Mouse (Mus musculus) forebrain, postnatal 0 days (tissue): ENCODE data around the gene Ankfn1. TPM values are rescaled to one million over a fixed set of nuclear protein-coding genes. Genes with fewer than 3 reads are reported as not detected.
A peak's percentile ranks its signal among the peaks of the same experiment; 100 is the strongest.

ENCODE experiments used
- ATAC-seq: fragments of 200-750 bp; cut with Nextera tagmentation; 2 replicates; pipeline ENCODE4 v1.8.0; 2017; ENCODE audit warnings: mild to moderate bottlenecking, moderate library complexity
- DNase-seq: peaks from one replicate; pipeline ENCODE4 v3.0.0-alpha.2; 2015
- H3K27ac ChIP-seq: fragments of 300-500 bp; sonication (generic); 2 replicates; pipeline ENCODE4 v1.5.1; 2014; ENCODE audit warnings: low read depth, mild to moderate bottlenecking, antibody characterized with exemption, low read length, moderate library complexity, mixed read lengths
- H3K27me3 ChIP-seq: fragments of 300-500 bp; sonication (generic); 2 replicates; pipeline ENCODE4 v1.6.1; 2014; ENCODE audit warnings: mild to moderate bottlenecking, low read length, mixed read lengths; ENCODE audit not compliant: insufficient read depth
- H3K36me3 ChIP-seq: fragments of 300-500 bp; sonication (generic); 2 replicates; pipeline ENCODE4 v1.6.1; 2014; ENCODE audit warnings: mild to moderate bottlenecking, moderate library complexity; ENCODE audit not compliant: insufficient read depth
- H3K4me1 ChIP-seq: fragments of 300-500 bp; sonication (generic); 2 replicates; pipeline ENCODE4 v1.6.1; 2014; ENCODE audit warnings: antibody characterized with exemption; ENCODE audit not compliant: insufficient read depth
- H3K4me2 ChIP-seq: fragments of 300-500 bp; sonication (generic); 2 replicates; pipeline ENCODE4 v1.6.1; 2014; ENCODE audit warnings: low read depth, mild to moderate bottlenecking, moderate library complexity
- H3K4me3 ChIP-seq: fragments of 300-500 bp; sonication (generic); 2 replicates; pipeline ENCODE4 v1.5.1; 2014; ENCODE audit warnings: low read depth, low read length, mixed read lengths
- H3K9ac ChIP-seq: fragments of 300-500 bp; sonication (generic); 2 replicates; pipeline ENCODE4 v1.6.1; 2014; ENCODE audit warnings: mild to moderate bottlenecking
- H3K9me3 ChIP-seq: fragments of 300-500 bp; sonication (generic); 2 replicates; pipeline ENCODE4 v1.6.1; 2016; ENCODE audit warnings: low read length
- CTCF ChIP-seq: sonication (generic); IDR thresholded peaks from 2 replicates; pipeline ENCODE4 v1.5.1; 2016; ENCODE audit warnings: antibody characterized with exemption, control low read depth, low read depth
- WGBS: fragments of 180-500 bp; shearing (Covaris S2); extraction: QIAGEN DNeasy Blood & Tissue Kit; methylation state at CpG from one replicate; pipeline ENCODE4 v1.1.7; 2014; 5-methylcytosine and 5-hydroxymethylcytosine counted together
- polyA plus RNA-seq: library from polyadenylated mRNA; unstranded; fragments of >200 nt; fragmentation: Nextera tagmentation; extraction: Ambion mirVana; gene quantifications from 2 replicates; pipeline ENCODE4 v1.2.1, GENCODE M21; 2015
- total RNA-seq: library from RNA; depleted of rRNA; stranded (reverse); fragments of >200 nt; gene quantifications from 2 replicates; pipeline ENCODE4 v1.2.3, GENCODE M21; 2014

The Ankfn1 gene
- total and polyA plus RNA-seq, 2 experiments from 2014 or later, result 3.9 to 22.5 TPM

- H3K4me3 ChIP-seq, result no peak overlapping the region
- no peaks in the 10 kb centered on the region for H3K27me3 ChIP-seq
- TF ChIP-seq CTCF, result no peak
- no peak overlapping the region for H3K9ac ChIP-seq
- peak; percentile 97 for ATAC-seq
- 13% methylated on average over 8 of the region's 8 CpGs for WGBS
- no peaks in the 10 kb centered on the region for H3K9me3 ChIP-seq
- peak overlapping the region; percentile 23; the same call in 1 of the 2 replicates for H3K27ac ChIP-seq
- H3K4me2 ChIP-seq, result no peak overlapping the region
- no peaks in the 10 kb centered on the region for H3K36me3 ChIP-seq
- no peaks in the 10 kb centered on the region for H3K4me1 ChIP-seq
- peak; percentile 61 for DNase-seq
These were observed 395.4 kb downstream of the Ankfn1 start for GRCm38 (mm10) chr11:89381782-89382633.

GRCm38 (mm10) chr11:89370941-89371340 lies 406.5 kb downstream of the Ankfn1 start:
- no peaks in the 10 kb centered on the region for H3K36me3 ChIP-seq
- no peaks in the 10 kb centered on the region for H3K27me3 ChIP-seq
- H3K4me3 ChIP-seq, result no peak overlapping the region
- ATAC-seq (no peak), DNase-seq (no peak)
- H3K27ac ChIP-seq, result no peak overlapping the region
- TF ChIP-seq CTCF, result no peak
- H3K9me3 ChIP-seq, result no peaks in the 10 kb centered on the region
- H3K4me1 ChIP-seq, result no peaks in the 10 kb centered on the region
- H3K4me2 ChIP-seq, result no peak overlapping the region
- 81% methylated on average over 14 of the region's 14 CpGs for WGBS
- no peak overlapping the region for H3K9ac ChIP-seq

- Histone ChIP-seq H3K4me1 (no peaks in the 10 kb centered on the region), H3K27ac (no peak overlapping the region), H3K4me2 (no peak overlapping the region), H3K4me3 (no peak overlapping the region), H3K36me3 (no peaks in the 10 kb centered on the region), H3K9me3 (no peaks in the 10 kb centered on the region), H3K27me3 (no peaks in the 10 kb centered on the region), H3K9ac (no peak overlapping the region)
- TF ChIP-seq CTCF, result no peak
- WGBS, result 88% methylated on average over 7 of the region's 7 CpGs
- no peak for ATAC-seq
- no peak for DNase-seq
These were observed 407.1 kb downstream of the Ankfn1 start for GRCm38 (mm10) chr11:89370373-89370772.

- no peaks in the 10 kb centered on the region for H3K9me3 ChIP-seq
- H3K27ac ChIP-seq, result no peak overlapping the region
- no peaks in the 10 kb centered on the region for H3K27me3 ChIP-seq
- H3K9ac ChIP-seq, result no peak overlapping the region
- DNase-seq (no peak), ATAC-seq (no peak)
- no peak for TF ChIP-seq CTCF
- no peaks in the 10 kb centered on the region for H3K36me3 ChIP-seq
- H3K4me1 ChIP-seq, result no peaks in the 10 kb centered on the region
- H3K4me3 ChIP-seq, result no peak overlapping the region
- 86% methylated on average over 3 of the region's 3 CpGs for WGBS
- H3K4me2 ChIP-seq, result no peak overlapping the region
These were observed 413.5 kb downstream of the Ankfn1 start for GRCm38 (mm10) chr11:89363981-89364380.

GRCm38 (mm10) chr11:89360895-89361294 lies 416.6 kb downstream of the Ankfn1 start:
- no peak for TF ChIP-seq CTCF
- no peak overlapping the region for H3K4me2 ChIP-seq
- H3K36me3 ChIP-seq, result no peaks in the 10 kb centered on the region
- H3K27me3 ChIP-seq, result no peaks in the 10 kb centered on the region
- ATAC-seq (no peak), DNase-seq (no peak)
- H3K4me3 ChIP-seq, result no peak overlapping the region
- no peak overlapping the region for H3K9ac ChIP-seq
- H3K9me3 ChIP-seq, result no peaks in the 10 kb centered on the region
- no peak overlapping the region for H3K27ac ChIP-seq
- H3K4me1 ChIP-seq, result no peaks in the 10 kb centered on the region
- WGBS, result 93% methylated on average over 3 of the region's 3 CpGs

GRCm38 (mm10) chr11:89358546-89358945 lies 418.9 kb downstream of the Ankfn1 start:
- H3K27me3 ChIP-seq, result no peaks in the 10 kb centered on the region
- H3K4me2 ChIP-seq, result no peak overlapping the region
- no peak for TF ChIP-seq CTCF
- no peak for DNase-seq
- ATAC-seq, result no peak
- no peaks in the 10 kb centered on the region for H3K4me1 ChIP-seq
- no peak overlapping the region for H3K4me3 ChIP-seq
- H3K9me3 ChIP-seq, result no peaks in the 10 kb centered on the region
- no peak overlapping the region for H3K27ac ChIP-seq
- no peak overlapping the region for H3K9ac ChIP-seq
- 27% methylated on average over 5 of the region's 5 CpGs for WGBS
- H3K36me3 ChIP-seq, result no peaks in the 10 kb centered on the region

- H3K36me3 ChIP-seq, result no peaks in the 10 kb centered on the region
- ATAC-seq (no peak), DNase-seq (no peak)
- WGBS, result 93% methylated on average over 2 of the region's 2 CpGs
- TF ChIP-seq CTCF, result no peak
- no peaks in the 10 kb centered on the region for H3K27me3 ChIP-seq
- no peak overlapping the region for H3K4me2 ChIP-seq
- H3K4me1 ChIP-seq, result no peaks in the 10 kb centered on the region
- no peaks in the 10 kb centered on the region for H3K9me3 ChIP-seq
- H3K9ac ChIP-seq, result no peak overlapping the region
- H3K4me3 ChIP-seq, result no peak overlapping the region
- no peak overlapping the region for H3K27ac ChIP-seq
These were observed 421.0 kb downstream of the Ankfn1 start for GRCm38 (mm10) chr11:89356479-89356878.
